Mouse (Mus musculus) ES-E14 (cell line): ENCODE results near the gene Abr. TPM values are rescaled to one million over a fixed set of nuclear protein-coding genes. Genes with fewer than 3 reads are reported as not detected.

ENCODE experiments used
- DNase-seq: peaks from one replicate; pipeline ENCODE4 v3.0.0-alpha.2; 2013; ENCODE audit warnings: low read depth, low spot score
- H3K27ac ChIP-seq: 2 replicates; pipeline ENCODE4 v1.5.1; 2012; ENCODE audit warnings: low read depth, mild to moderate bottlenecking, low read length, moderate library complexity, mixed read lengths; ENCODE audit not compliant: poor library complexity, insufficient read depth, severe bottlenecking
- H3K36me3 ChIP-seq: 2 replicates; pipeline ENCODE4 v1.6.1; 2012; ENCODE audit warnings: mild to moderate bottlenecking, low read length, moderate library complexity, mixed read lengths; ENCODE audit not compliant: control insufficient read depth, poor library complexity, insufficient read depth, severe bottlenecking
- H3K4me1 ChIP-seq, 2 experiments: fragments of 150-350 bp in 1 of 2; sonication (generic) in 1 of 2; 2 replicates each; pipeline ENCODE4 v1.6.1; 2012; ENCODE audit warnings: low read length in 2 of 2, mild to moderate bottlenecking in 1 of 2, mixed read lengths in 1 of 2; ENCODE audit not compliant: control insufficient read depth in 2 of 2, insufficient read depth in 2 of 2, poor library complexity in 1 of 2
- H3K4me3 ChIP-seq, 2 experiments: fragments of 150-350 bp in 1 of 2; sonication (generic) in 1 of 2; 2 replicates each; pipeline ENCODE4 v1.5.1; 2012; ENCODE audit warnings: low read length in 2 of 2, low read depth in 1 of 2, mild to moderate bottlenecking in 1 of 2, mixed read lengths in 1 of 2; ENCODE audit not compliant: insufficient read depth in 1 of 2, poor library complexity in 1 of 2, severe bottlenecking in 1 of 2
- H3K9ac ChIP-seq: 2 replicates; pipeline ENCODE4 v1.6.1; 2012; ENCODE audit warnings: low read depth, mild to moderate bottlenecking, low read length, mixed read lengths; ENCODE audit not compliant: poor library complexity, insufficient read depth, severe bottlenecking
- H3K9me3 ChIP-seq: fragments of 150-350 bp; sonication (generic); 2 replicates; pipeline ENCODE4 v1.6.1; 2012; ENCODE audit warnings: low read depth, mild to moderate bottlenecking, low read length; ENCODE audit not compliant: control insufficient read depth, insufficient read depth
- CHD2 ChIP-seq: IDR thresholded peaks from 2 replicates; pipeline ENCODE4 v1.6.1; 2014; ENCODE audit warnings: mild to moderate bottlenecking, low read depth, low read length, inconsistent platforms
- HCFC1 ChIP-seq: IDR thresholded peaks from 2 replicates; pipeline ENCODE4 v1.6.1; 2012; ENCODE audit warnings: low read length, inconsistent platforms, borderline replicate concordance; ENCODE audit not compliant: insufficient read depth
- MAFK ChIP-seq: IDR thresholded peaks from 2 replicates; pipeline ENCODE4 v1.6.1; 2014; ENCODE audit warnings: mild to moderate bottlenecking, low read depth, low read length, inconsistent platforms; ENCODE audit not compliant: insufficient read depth
- ZC3H11A ChIP-seq: IDR thresholded peaks from 2 replicates; pipeline ENCODE4 v1.6.1; 2012; ENCODE audit warnings: low read depth, mild to moderate bottlenecking, inconsistent platforms, low read length, borderline replicate concordance
- ZNF384 ChIP-seq: IDR thresholded peaks from 2 replicates; pipeline ENCODE4 v1.6.1; 2012; ENCODE audit warnings: low read depth, low read length, inconsistent platforms
- in situ Hi-C, 2 experiments: fragments of 600-800 bp; cut with MboI; formaldehyde crosslinking; loops; one replicate each; pipeline ENCODE4 v1.15.1; 2025; ENCODE audit warnings: low sequenced_read_pairs in 2 of 2, inconsistent platforms in 1 of 2; ENCODE audit not compliant: unreplicated experiment in 2 of 2
- total RNA-seq: library from RNA; depleted of rRNA; stranded (reverse); fragments of 300-350 nt; gene quantifications from 2 replicates; pipeline ENCODE4 v1.2.3, GENCODE M21; 2012

Gene Abr
- total RNA-seq, 1 experiment: 28.6 TPM

DNA sequence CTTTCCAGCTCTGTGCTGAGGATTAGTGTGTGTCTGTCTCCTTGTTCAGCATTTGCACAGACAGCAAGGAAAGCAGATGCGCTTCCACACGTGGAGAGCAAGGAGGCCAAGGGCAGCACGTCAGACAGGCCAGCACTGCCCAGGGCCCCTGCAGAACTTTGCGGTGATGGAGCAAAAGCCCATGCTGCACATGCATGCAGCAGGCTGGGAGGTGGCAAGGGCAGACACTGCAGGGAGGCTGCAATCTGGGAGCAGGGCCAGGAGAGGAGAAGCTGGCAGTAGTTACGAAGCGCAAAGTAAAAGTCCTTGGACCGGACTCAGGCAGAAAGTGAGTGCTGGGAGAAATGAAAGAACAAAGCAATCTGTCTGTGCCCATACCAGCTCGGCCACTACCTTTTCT is 203.7 kb downstream of the Abr start:
- DNase-seq: no peak
- Histone ChIP-seq H3K4me1 (no peaks in the 10 kb centered on the region; a peak in 1 of 4 replicates), H3K9me3 (no peaks in the 10 kb centered on the region), H3K36me3 (peaks cover 60% of the 10 kb centered on the region), H3K27ac (no peak overlapping the region), H3K4me3 (no peak overlapping the region), H3K9ac (no peak overlapping the region)
- in situ Hi-C loops: no loop called here
- TF ChIP-seq MAFK: no peak
- TF ChIP-seq HCFC1: no peak
- TF ChIP-seq ZNF384: no peak
- no peak for TF ChIP-seq CHD2

DNA sequence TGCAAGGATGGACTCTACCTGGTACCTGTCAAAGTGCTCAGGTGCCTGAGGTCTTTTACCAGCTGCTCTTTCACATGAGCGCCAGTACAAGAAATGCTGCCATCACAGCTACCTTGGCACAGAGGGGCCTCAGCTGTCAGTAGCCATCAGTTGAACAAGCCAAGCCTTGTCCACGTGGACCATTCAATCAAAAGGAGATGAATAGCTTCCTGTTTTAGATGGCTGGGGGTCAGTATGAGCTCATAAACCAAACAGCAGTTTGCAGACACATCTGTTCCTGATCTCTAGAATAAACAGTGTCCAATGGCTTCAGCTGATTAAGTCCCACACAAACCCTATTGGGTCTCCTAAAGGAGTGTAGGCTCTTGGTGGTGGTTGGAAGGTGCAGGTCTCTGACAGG is 206.1 kb downstream of the Abr start:
- no peak overlapping the region for H3K9ac ChIP-seq
- in situ Hi-C loops: no loop called here
- H3K27ac ChIP-seq: no peak overlapping the region
- no peak for TF ChIP-seq CHD2
- no peak for TF ChIP-seq ZNF384
- TF ChIP-seq ZC3H11A: no peak
- no peak for TF ChIP-seq HCFC1
- TF ChIP-seq MAFK: no peak
- no peaks in the 10 kb centered on the region for H3K9me3 ChIP-seq
- peaks cover 45% of the 10 kb centered on the region for H3K36me3 ChIP-seq
- no peaks in the 10 kb centered on the region; a peak in 1 of 4 replicates for H3K4me1 ChIP-seq
- DNase-seq: no peak
- no peak overlapping the region for H3K4me3 ChIP-seq

DNA sequence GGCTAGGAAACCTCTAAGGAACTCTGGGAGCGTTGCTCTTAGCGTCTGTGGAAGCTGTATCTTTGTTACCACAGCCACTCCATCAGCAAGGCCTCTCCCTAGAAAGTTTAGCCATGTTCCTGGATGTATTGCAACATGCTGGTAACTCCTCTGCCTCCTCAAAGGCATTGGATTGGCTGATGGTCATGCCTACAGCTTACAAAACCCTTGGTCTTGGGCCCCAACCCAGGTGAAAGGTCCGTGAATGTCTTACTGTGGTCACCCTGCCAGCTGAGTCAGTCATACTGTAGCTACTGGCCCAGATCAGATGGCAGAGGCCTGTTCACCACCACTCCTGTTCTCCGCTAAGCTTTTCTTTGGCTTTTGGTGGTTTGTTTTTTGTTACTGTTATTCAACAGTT is 207.1 kb downstream of the Abr start:
- no peaks in the 10 kb centered on the region; a peak in 1 of 4 replicates for H3K4me1 ChIP-seq
- no peak overlapping the region for H3K4me3 ChIP-seq
- no peak overlapping the region for H3K9ac ChIP-seq
- no peaks in the 10 kb centered on the region for H3K9me3 ChIP-seq
- in situ Hi-C loops: no loop called here
- no peak for DNase-seq
- H3K36me3 ChIP-seq: peaks cover 45% of the 10 kb centered on the region
- no peak overlapping the region for H3K27ac ChIP-seq
- TF ChIP-seq CHD2 (no peak), ZNF384 (no peak), MAFK (no peak), ZC3H11A (no peak), HCFC1 (no peak)

DNA sequence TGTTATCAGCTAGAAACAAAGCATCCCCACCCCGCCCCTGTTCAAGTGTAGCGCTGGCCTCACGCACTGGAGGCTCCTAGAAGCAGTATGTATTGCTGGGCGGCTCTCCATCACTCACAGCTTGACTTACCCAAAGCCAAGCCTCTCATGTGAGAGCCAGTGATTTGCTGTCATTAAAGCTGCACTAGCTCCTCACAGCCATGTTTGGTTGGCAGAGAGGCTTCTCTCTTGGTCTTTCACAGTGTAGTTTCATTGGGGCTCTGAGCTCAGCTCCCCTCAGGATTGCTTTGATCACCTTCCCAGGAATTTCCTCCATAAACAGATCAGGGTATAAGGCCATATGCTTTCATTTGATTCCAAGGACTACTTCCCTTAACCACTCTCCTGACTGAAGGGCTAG is 208.9 kb downstream of the Abr start:
- H3K9me3 ChIP-seq: no peaks in the 10 kb centered on the region
- H3K4me3 ChIP-seq: no peak overlapping the region
- no peak for DNase-seq
- H3K36me3 ChIP-seq: peaks cover 31% of the 10 kb centered on the region
- H3K9ac ChIP-seq: no peak overlapping the region
- in situ Hi-C loops: no loop called here
- TF ChIP-seq ZNF384: no peak
- no peak for TF ChIP-seq MAFK
- TF ChIP-seq ZC3H11A: no peak
- no peak for TF ChIP-seq HCFC1
- TF ChIP-seq CHD2: no peak
- no peaks in the 10 kb centered on the region; a peak in 1 of 4 replicates for H3K4me1 ChIP-seq
- H3K27ac ChIP-seq: no peak overlapping the region

DNA sequence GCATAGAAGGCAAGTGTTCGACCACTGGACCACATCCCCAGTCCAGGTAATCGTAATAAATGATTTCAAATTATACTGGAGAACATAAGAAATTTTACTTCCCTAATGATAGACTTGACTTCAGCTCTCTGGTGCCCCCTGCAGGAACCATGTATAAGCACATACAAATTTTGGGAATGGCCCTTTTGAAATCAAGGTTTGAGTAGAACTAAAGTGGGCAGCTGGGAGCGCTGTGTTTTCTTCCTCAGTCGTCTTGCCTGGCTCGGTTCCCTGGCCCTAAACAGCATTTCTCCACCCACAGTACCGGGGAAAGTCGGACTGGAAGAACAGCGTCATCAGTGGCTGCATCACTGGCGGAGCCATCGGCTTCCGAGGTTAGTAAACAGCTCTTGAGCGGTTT is 211.3 kb downstream of the Abr start:
- Histone ChIP-seq H3K36me3 (peaks cover 13% of the 10 kb centered on the region), H3K4me1 (no peaks in the 10 kb centered on the region; a peak in 1 of 4 replicates), H3K4me3 (no peak overlapping the region), H3K9me3 (no peaks in the 10 kb centered on the region), H3K27ac (no peak overlapping the region), H3K9ac (no peak overlapping the region; the same call in 1 of the 2 replicates)
- in situ Hi-C loops: no loop called here
- DNase-seq: peak; percentile 77
- TF ChIP-seq CHD2: no peak
- no peak for TF ChIP-seq MAFK
- no peak for TF ChIP-seq HCFC1
- no peak for TF ChIP-seq ZNF384
- no peak for TF ChIP-seq ZC3H11A
